Mouse (Mus musculus) lung, embryonic 15.5 days (tissue): ENCODE data around the gene Phactr2. TPM values are rescaled to one million over a fixed set of nuclear protein-coding genes. Genes with fewer than 3 reads are reported as not detected.
A peak's percentile ranks its signal among the peaks of the same experiment; 100 is the strongest.
"Not testable (repeated sequence)": the region's sequence is repeated elsewhere in the genome, so short reads cannot be mapped to it uniquely, and the experiment has no call there.

Source experiments
- ATAC-seq: fragments of 200-750 bp; cut with Nextera tagmentation; 2 replicates; pipeline ENCODE4 v1.8.0; 2017; ENCODE audit warnings: moderate number of reproducible peaks, borderline replicate concordance; ENCODE audit not compliant: low FRiP score, low TSS enrichment; ENCODE audit errors: extremely low read depth
- H3K27ac ChIP-seq: fragments of 300-500 bp; sonication (generic); 2 replicates; pipeline ENCODE4 v1.5.1; 2015; ENCODE audit warnings: moderate library complexity, mild to moderate bottlenecking, inconsistent platforms
- H3K27me3 ChIP-seq: fragments of 300-500 bp; sonication (generic); 2 replicates; pipeline ENCODE4 v1.6.1; 2015; ENCODE audit warnings: inconsistent platforms
- H3K36me3 ChIP-seq: fragments of 300-500 bp; sonication (generic); 2 replicates; pipeline ENCODE4 v1.6.1; 2015; ENCODE audit warnings: inconsistent platforms
- H3K4me1 ChIP-seq: fragments of 300-500 bp; sonication (generic); 2 replicates; pipeline ENCODE4 v1.6.1; 2015; ENCODE audit warnings: inconsistent platforms
- H3K4me2 ChIP-seq: fragments of 300-500 bp; sonication (generic); 2 replicates; pipeline ENCODE4 v1.6.1; 2015; ENCODE audit warnings: inconsistent platforms, mild to moderate bottlenecking, moderate library complexity
- H3K4me3 ChIP-seq: fragments of 300-500 bp; sonication (generic); 2 replicates; pipeline ENCODE4 v1.5.1; 2015; ENCODE audit warnings: mild to moderate bottlenecking, inconsistent platforms
- H3K9ac ChIP-seq: fragments of 300-500 bp; sonication (generic); 2 replicates; pipeline ENCODE4 v1.6.1; 2015; ENCODE audit warnings: inconsistent platforms
- H3K9me3 ChIP-seq: fragments of 300-500 bp; sonication (generic); 2 replicates; pipeline ENCODE4 v1.6.1; 2016; ENCODE audit warnings: inconsistent platforms
- WGBS: fragments of 180-500 bp; shearing (Covaris S2); methylation state at CpG from one replicate; pipeline ENCODE4 v1.1.7; 2015; 5-methylcytosine and 5-hydroxymethylcytosine counted together
- polyA plus RNA-seq: library from polyadenylated mRNA; unstranded; fragments of >200 nt; fragmentation: Nextera tagmentation; extraction: Ambion mirVana; gene quantifications from 2 replicates; pipeline ENCODE4 v1.2.1, GENCODE M21; 2015

Phactr2 gene
- polyA plus RNA-seq, 1 experiment from 2014 or later: 33.7 TPM

DNA sequence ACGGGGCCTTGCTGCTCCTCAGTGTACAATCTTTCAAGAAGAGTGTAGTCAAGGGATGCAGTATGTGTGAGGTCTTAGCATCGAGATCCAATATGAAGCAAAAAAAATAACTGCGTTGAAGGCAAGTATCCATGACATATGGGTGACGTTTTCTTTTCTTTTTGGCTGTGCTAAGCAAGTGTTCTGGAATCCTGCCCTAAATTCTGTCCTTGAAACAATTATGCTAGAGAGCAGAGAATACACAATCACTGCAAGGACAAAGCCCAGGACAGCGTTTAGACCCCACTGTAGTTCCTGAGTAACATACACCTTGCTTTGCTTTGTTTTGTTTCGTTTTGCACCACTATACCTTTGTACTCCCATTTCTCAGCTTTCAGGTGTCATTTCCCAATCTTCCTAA, 5.1 kb upstream of the Phactr2 start:
- Histone ChIP-seq H3K9ac (no peak overlapping the region), H3K9me3 (no peaks in the 10 kb centered on the region), H3K27me3 (peaks cover 14% of the 10 kb centered on the region; the same call in 1 of the 2 replicates), H3K4me2 (no peak overlapping the region), H3K4me3 (no peak overlapping the region), H3K27ac (no peak overlapping the region), H3K36me3 (no peaks in the 10 kb centered on the region), H3K4me1 (peaks cover 9% of the 10 kb centered on the region; the same call in 1 of the 2 replicates)
- no peak for ATAC-seq
- WGBS: 68% methylated on average over 6 of the region's 6 CpGs

DNA sequence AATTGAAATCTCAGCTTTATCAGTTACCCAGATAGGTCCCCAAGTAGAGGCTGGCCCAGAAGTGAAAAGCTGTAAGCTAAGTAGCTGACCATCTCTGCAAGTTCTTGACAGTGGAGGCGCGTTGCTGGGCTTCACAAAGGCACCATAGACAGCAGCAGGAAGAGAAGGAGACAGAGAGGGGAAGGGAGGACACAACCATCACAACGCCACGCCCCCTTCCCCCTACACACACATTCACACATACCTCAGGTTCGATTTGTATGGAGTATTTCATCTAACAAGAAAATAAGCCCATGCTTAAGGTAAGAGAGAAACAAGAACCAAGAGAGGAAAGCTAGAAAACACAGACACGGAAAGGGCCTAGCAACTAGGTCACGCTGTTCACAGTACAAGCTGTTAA, 909 bp upstream of the Phactr2 start:
- H3K9me3 ChIP-seq: no peaks in the 10 kb centered on the region
- H3K36me3 ChIP-seq: no peaks in the 10 kb centered on the region
- no peak overlapping the region for H3K9ac ChIP-seq
- no peak for ATAC-seq
- H3K4me1 ChIP-seq: peaks cover 16% of the 10 kb centered on the region; the same call in 1 of the 2 replicates
- H3K27me3 ChIP-seq: peaks cover 36% of the 10 kb centered on the region
- H3K27ac ChIP-seq: no peak overlapping the region
- no peak overlapping the region for H3K4me3 ChIP-seq
- WGBS: 30% methylated on average over 7 of the region's 7 CpGs
- H3K4me2 ChIP-seq: peak overlapping the region; percentile 97; the same call in 1 of the 2 replicates

DNA sequence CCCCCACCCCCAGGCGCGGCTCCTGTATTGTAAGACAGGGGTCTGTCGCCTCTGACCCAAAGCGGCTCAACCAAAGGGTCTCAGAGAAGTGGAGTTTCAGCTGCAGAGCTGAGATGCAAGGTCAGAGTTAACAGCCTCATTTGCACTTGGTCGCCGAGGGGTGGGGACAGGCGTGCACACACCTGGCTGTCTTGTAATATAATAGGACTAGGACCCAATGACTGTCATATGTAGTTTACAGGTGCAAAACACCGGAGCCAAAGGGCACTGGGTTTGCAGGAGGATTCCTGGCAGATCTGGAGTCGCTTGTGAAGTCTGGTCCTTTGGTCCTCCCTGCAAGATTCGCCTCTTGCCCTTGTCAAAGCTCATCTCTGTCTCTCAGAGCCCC, 350 bp upstream of the Phactr2 start:
- Histone ChIP-seq H3K4me1 (peaks cover 16% of the 10 kb centered on the region; the same call in 1 of the 2 replicates), H3K4me2 (peak overlapping the region; percentile 97), H3K9ac (peak overlapping the region; percentile 51), H3K36me3 (no peaks in the 10 kb centered on the region), H3K27ac (no peak overlapping the region), H3K27me3 (peaks cover 36% of the 10 kb centered on the region), H3K4me3 (peak overlapping the region; percentile 48), H3K9me3 (no peaks in the 10 kb centered on the region)
- ATAC-seq: peak; percentile 31; the same call in 1 of the 2 replicates
- WGBS: 3% methylated on average over 10 of the region's 10 CpGs

DNA sequence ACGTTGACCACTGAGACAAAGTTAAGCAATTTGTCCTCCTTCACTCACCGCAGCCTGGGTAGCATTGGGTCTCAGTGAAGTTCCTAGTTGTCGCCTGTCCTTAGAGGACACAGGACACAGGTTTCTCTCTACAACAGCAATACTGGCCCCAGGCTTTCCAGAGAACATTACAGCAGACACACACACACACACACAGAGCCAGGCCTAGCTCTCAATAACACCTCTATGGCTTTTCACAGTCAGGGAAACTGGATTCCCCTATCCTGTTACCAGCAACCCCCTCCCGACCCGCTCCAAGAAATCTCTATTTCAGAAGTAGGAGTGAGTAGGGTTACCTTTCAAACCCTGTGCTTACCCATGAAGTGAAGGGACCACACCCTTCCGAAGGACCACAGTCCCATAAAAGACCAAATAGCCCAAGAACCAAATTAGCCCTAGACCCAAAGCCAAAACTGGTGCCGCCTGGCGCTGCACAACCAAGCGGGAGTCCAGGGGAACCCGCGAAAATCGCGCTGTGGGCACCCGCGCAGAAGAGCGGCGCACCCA, 852 bp downstream of the Phactr2 start:
- no peak overlapping the region for H3K27ac ChIP-seq
- H3K9me3 ChIP-seq: no peaks in the 10 kb centered on the region
- WGBS: 13% methylated on average over 17 of the region's 17 CpGs
- H3K27me3 ChIP-seq: peaks cover 36% of the 10 kb centered on the region
- H3K36me3 ChIP-seq: no peaks in the 10 kb centered on the region
- peak overlapping the region; percentile 97 for H3K4me2 ChIP-seq
- ATAC-seq: no peak
- H3K4me3 ChIP-seq: peak overlapping the region; percentile 48
- peak overlapping the region; percentile 51 for H3K9ac ChIP-seq
- H3K4me1 ChIP-seq: peaks cover 16% of the 10 kb centered on the region; the same call in 1 of the 2 replicates

DNA sequence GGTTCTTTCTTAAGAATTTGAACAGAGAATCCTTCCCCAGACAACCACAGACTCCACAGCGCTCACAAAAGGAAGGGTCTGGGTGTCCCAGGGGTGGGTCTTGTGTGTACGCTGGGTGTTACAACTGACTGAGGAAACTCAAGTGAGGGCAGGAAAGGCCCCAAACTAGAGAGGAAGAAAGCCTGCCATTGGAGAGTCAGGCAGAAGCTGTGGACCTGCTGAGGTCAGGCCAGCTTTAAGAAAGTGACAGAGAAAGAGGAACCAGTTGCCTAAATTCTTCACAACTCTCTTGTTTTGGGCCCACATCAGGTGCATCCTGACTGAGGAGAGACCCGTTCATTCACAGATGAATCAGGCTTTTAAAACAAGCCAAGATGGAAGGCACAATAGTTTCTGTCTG, 4.0 kb downstream of the Phactr2 start:
- ATAC-seq: no peak
- Histone ChIP-seq H3K9me3 (no peaks in the 10 kb centered on the region), H3K4me2 (no peak overlapping the region), H3K36me3 (no peaks in the 10 kb centered on the region), H3K27ac (no peak overlapping the region), H3K27me3 (peaks cover 31% of the 10 kb centered on the region), H3K4me3 (no peak overlapping the region), H3K4me1 (peaks cover 16% of the 10 kb centered on the region; the same call in 1 of the 2 replicates), H3K9ac (no peak overlapping the region)
- 92% methylated on average over 3 of the region's 3 CpGs for WGBS

DNA sequence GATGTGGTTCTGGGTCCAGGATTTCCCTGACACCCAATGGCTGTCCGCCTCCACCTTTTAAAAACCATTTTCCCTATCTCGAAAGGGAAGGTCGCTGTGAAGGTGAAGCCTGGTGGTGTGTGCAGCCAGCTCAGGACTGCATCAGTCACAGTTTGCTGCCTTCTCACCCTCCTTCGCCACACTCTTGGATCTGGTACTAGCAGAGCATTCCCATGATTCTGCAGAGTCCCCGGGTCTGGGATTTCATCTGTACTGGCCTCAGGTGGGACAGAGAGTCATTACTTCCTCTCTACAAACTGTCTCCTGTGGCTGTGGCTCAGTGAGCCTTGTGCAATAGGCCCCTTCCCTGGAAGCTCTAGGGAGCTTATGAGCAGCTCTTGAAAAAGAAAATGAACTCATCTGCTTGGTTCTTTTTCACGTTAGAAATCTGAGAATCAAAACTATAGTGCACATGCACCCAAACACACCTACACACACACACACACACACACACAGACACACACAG, 6.1 kb downstream of the Phactr2 start:
- H3K4me3 ChIP-seq, H3K9me3 ChIP-seq, H3K9ac ChIP-seq, H3K36me3 ChIP-seq, H3K27ac ChIP-seq, H3K4me1 ChIP-seq, H3K4me2 ChIP-seq, ATAC-seq: not testable (repeated sequence)
- WGBS: 70% methylated on average over 6 of the region's 6 CpGs
- H3K27me3 ChIP-seq: peaks cover 13% of the 10 kb centered on the region

DNA sequence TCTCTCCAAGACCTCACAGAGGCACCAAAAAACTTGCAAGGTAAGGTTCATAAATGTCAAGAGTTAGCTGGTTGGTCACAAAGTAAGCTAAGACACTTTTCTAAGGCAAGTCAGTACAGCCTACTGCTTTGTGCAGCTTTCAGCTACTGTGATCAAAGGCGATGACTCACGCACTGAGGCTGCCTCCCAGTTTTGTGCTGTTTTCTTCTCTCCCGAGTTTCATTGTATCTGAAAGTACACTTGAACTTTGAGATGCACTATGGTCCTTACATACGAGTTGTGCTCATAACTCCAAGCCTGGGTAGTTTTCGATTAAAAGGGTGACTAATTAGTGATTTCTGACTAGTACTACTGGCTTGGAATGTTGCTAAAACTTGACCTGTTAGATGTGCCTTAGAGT, 7.3 kb downstream of the Phactr2 start:
- H3K27ac ChIP-seq: no peak overlapping the region
- H3K9ac ChIP-seq: no peak overlapping the region
- no peaks in the 10 kb centered on the region for H3K36me3 ChIP-seq
- WGBS: 61% methylated on average over 5 of the region's 5 CpGs
- peaks cover 2% of the 10 kb centered on the region; the same call in 1 of the 2 replicates for H3K27me3 ChIP-seq
- no peak overlapping the region for H3K4me3 ChIP-seq
- no peak for ATAC-seq
- no peak overlapping the region for H3K4me2 ChIP-seq
- H3K9me3 ChIP-seq: no peaks in the 10 kb centered on the region
- H3K4me1 ChIP-seq: no peaks in the 10 kb centered on the region

DNA sequence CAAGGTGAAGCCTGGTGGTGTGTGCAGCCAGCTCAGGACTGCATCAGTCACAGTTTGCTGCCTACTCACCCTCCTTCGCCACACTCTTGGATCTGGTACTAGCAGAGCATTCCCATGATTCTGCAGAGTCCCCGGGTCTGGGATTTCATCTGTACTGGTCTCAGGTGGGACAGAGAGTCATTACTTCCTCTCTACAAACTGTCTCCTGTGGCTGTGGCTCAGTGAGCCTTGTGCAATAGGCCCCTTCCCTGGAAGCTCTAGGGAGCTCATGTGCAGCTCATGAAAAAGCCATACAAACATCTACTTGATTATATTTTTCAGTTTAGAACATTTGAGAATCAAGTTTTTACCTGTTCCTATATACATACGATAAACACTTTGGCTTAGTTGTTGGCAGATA, 9.9 kb downstream of the Phactr2 start:
- not testable (repeated sequence) for ATAC-seq, H3K9me3 ChIP-seq
- 90% methylated on average over 3 of the region's 3 CpGs for WGBS

DNA sequence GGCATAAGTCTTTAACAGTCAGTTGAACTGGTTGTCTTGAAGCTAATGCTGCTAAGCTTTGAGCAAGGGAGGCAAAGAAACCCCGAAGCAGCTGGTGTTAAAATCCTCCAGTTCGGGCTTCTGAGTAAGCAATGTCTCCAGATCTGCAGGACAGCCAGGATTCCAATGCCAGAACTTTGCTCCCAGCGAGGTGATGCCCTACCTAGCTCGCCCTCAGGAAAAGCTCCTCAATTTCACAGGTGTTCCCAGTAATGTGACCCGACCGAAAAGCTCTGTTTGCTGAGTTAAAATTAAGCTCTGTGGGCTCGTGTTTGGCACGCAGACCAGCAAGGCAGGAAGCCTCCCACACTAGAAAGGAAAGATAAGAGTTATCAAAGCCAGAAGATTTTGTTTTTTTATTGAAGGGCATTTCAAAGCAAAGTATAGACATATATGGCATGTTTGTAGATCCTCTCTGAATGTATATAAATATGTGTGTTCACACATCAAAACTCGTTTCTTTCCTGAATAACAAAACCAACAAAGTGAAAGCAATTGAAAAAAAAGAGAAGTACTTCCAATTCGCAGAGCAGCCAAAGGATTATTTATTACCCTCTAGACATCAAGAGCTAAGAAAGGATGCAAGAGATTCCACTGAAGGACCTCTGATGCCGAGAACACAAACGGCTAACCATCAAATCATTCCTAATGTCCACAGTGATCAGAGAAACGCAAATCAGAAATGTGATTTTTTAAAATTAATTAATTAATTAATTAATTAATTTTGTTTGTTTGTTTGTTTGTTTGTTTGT, 20.8 kb downstream of the Phactr2 start:
- no peak for ATAC-seq
- Histone ChIP-seq H3K9ac (no peak overlapping the region), H3K4me1 (no peaks in the 10 kb centered on the region; the same call in 1 of the 2 replicates), H3K9me3 (no peaks in the 10 kb centered on the region), H3K4me3 (no peak overlapping the region), H3K27ac (peak overlapping the region; percentile 41), H3K4me2 (peak overlapping the region; percentile 18; the same call in 1 of the 2 replicates), H3K27me3 (no peaks in the 10 kb centered on the region), H3K36me3 (no peaks in the 10 kb centered on the region)
- 48% methylated on average over 13 of the region's 13 CpGs for WGBS

More for the DNA sequence above, 9.9 kb downstream of the Phactr2 start:
- not testable (repeated sequence) for H3K27me3 ChIP-seq, H3K4me1 ChIP-seq, H3K9ac ChIP-seq, H3K4me3 ChIP-seq, H3K4me2 ChIP-seq, H3K36me3 ChIP-seq, H3K27ac ChIP-seq

DNA sequence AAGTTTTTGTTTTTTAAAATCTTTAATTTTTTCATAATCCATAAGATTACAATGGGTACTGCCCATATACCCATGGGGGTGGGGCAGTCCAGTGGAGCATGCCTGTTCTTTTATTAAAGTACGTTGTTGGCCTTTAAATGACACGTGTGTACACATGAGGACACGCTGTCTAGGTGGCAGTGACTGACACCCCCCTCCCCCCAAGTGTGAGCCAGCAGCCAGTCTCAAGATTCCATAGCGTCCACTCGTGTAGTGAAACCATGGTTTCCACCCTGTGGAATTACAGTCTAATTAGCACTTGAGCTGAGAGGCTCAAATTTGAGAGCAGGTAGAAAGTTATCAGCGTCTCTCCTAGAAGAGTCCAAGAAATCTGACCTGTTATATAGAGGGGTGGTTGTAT, 22.6 kb downstream of the Phactr2 start:
- no peak overlapping the region for H3K27ac ChIP-seq
- WGBS: 51% methylated on average over 6 of the region's 6 CpGs
- no peaks in the 10 kb centered on the region for H3K9me3 ChIP-seq
- no peak overlapping the region for H3K4me2 ChIP-seq
- no peaks in the 10 kb centered on the region for H3K27me3 ChIP-seq
- peaks cover 8% of the 10 kb centered on the region for H3K4me1 ChIP-seq
- H3K4me3 ChIP-seq: no peak overlapping the region
- ATAC-seq: no peak
- H3K36me3 ChIP-seq: no peaks in the 10 kb centered on the region
- no peak overlapping the region for H3K9ac ChIP-seq

DNA sequence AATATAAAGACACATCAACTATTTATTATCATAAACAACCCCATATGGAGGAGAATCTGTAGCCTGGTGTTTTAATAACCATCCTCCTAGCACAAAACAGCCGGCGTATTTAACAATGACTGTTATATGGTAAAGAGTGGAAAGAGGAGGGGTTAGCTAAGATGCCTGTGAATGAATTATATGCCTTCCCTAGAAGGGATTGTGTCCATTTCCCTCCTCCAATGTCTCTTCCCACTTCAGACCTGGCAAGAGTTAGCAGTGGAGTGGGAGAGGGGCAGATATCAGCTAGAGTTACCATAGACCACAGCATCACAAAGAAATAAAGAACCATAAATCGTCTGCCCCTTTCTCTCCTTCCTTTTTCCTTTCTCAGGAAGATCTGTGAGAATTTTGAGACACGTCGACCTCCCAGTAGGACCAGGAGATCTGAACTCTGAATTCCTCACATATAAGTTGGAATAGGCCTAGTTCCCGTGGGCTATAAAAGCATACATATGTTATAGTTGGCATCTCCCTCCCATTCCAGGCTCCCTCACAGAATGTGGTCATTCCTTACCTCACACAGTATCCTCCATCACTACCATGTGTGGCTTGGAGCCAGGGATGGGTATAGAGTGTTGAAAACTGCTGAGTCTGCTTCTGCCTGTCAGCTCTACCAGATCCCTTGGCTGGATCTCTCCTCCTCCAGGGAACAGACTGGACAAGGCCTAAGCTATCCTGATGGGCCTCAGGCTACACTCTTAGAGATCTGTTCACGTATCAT, 25.7 kb downstream of the Phactr2 start:
- H3K27me3 ChIP-seq: no peaks in the 10 kb centered on the region
- H3K9me3 ChIP-seq: no peaks in the 10 kb centered on the region
- 71% methylated on average over 7 of the region's 7 CpGs for WGBS
- no peak overlapping the region for H3K4me3 ChIP-seq
- no peak overlapping the region for H3K9ac ChIP-seq
- H3K36me3 ChIP-seq: no peaks in the 10 kb centered on the region
- H3K4me1 ChIP-seq: peaks cover 11% of the 10 kb centered on the region
- no peak for ATAC-seq
- H3K4me2 ChIP-seq: no peak overlapping the region
- H3K27ac ChIP-seq: no peak overlapping the region
